Mouse (Mus musculus): ENCODE data around the gene Elovl5.

Gene Elovl5

GRCm38 (mm10) chr9:78000586-78001500, 83.7 kb downstream of the Elovl5 start:
- DNase-seq (ENCODE audit: low spot score) = no peak

GRCm38 (mm10) chr9:78003278-78003677, 86.1 kb downstream of the Elovl5 start:
- no peak for DNase-seq (ENCODE audit: low spot score)

- no peak for DNase-seq (ENCODE audit: low spot score)
Measured at GRCm38 (mm10) chr9:78005481-78005880, 88.3 kb downstream of the Elovl5 start.

- DNase-seq (ENCODE audit: low spot score) = peak; percentile 51
Measured at GRCm38 (mm10) chr9:78006209-78007001, 89.2 kb downstream of the Elovl5 start.

- DNase-seq (ENCODE audit: low spot score) = no peak
Measured at GRCm38 (mm10) chr9:78009382-78009781, 92.2 kb downstream of the Elovl5 start.

- no peak for DNase-seq (ENCODE audit: low spot score)
Measured at GRCm38 (mm10) chr9:78010187-78010586, 93.0 kb downstream of the Elovl5 start.

- DNase-seq (ENCODE audit: low spot score) = no peak
Measured at GRCm38 (mm10) chr9:78010707-78011106, 93.5 kb downstream of the Elovl5 start.

- DNase-seq (ENCODE audit: low spot score) = no peak
Measured at GRCm38 (mm10) chr9:78012066-78012465, 94.9 kb downstream of the Elovl5 start.

- no peak for DNase-seq (ENCODE audit: low spot score)
Measured at GRCm38 (mm10) chr9:78012681-78013080, 95.5 kb downstream of the Elovl5 start.

- no peak for DNase-seq (ENCODE audit: low spot score)
Measured at GRCm38 (mm10) chr9:78013813-78014212, 96.6 kb downstream of the Elovl5 start.

- DNase-seq (ENCODE audit: low spot score) = no peak
Measured at GRCm38 (mm10) chr9:78015816-78016215, 98.7 kb downstream of the Elovl5 start.

GRCm38 (mm10) chr9:78016288-78016687, 99.1 kb downstream of the Elovl5 start:
- DNase-seq (ENCODE audit: low spot score) = no peak

GRCm38 (mm10) chr9:78021256-78021655, 104.1 kb downstream of the Elovl5 start:
- DNase-seq (ENCODE audit: low spot score) = peak; percentile 13

- no peak for DNase-seq (ENCODE audit: low spot score)
Measured at GRCm38 (mm10) chr9:78022187-78022945, 105.2 kb downstream of the Elovl5 start.

- DNase-seq (ENCODE audit: low spot score) = no peak
Measured at GRCm38 (mm10) chr9:78024823-78025222, 107.7 kb downstream of the Elovl5 start.

GRCm38 (mm10) chr9:78027099-78027498, 109.9 kb downstream of the Elovl5 start:
- no peak for DNase-seq (ENCODE audit: low spot score)

- no peak for DNase-seq (ENCODE audit: low spot score)
Measured at GRCm38 (mm10) chr9:78030835-78031456, 113.8 kb downstream of the Elovl5 start.

GRCm38 (mm10) chr9:78032930-78033329, 115.8 kb downstream of the Elovl5 start:
- DNase-seq (ENCODE audit: low spot score) = no peak
